Mouse (Mus musculus): ENCODE measurements at regions not wholly inside any gene's neighbourhood (a gene's known extent, or its start where the extent isn't known, plus 50 kb on each side); places are given as distances from the start of the nearest gene placed in this dataset.
"Not testable (repeated sequence)": the region's sequence is repeated elsewhere in the genome, so short reads cannot be mapped to it uniquely, and the experiment has no call there.

GRCm38 (mm10) chr15:52406156-52406885 is 1478.4 kb upstream of the Gm7489 start:
- DNase-seq (ENCODE audit: inconsistent ontology term) = no peak

- DNase-seq (ENCODE audit: inconsistent ontology term) = no peak
Measured at GRCm38 (mm10) chr15:52412869-52413771, 1471.6 kb upstream of the Gm7489 start.

GRCm38 (mm10) chr15:52425976-52426375 is 1458.7 kb upstream of the Gm7489 start:
- DNase-seq (ENCODE audit: inconsistent ontology term) = no peak

DNA sequence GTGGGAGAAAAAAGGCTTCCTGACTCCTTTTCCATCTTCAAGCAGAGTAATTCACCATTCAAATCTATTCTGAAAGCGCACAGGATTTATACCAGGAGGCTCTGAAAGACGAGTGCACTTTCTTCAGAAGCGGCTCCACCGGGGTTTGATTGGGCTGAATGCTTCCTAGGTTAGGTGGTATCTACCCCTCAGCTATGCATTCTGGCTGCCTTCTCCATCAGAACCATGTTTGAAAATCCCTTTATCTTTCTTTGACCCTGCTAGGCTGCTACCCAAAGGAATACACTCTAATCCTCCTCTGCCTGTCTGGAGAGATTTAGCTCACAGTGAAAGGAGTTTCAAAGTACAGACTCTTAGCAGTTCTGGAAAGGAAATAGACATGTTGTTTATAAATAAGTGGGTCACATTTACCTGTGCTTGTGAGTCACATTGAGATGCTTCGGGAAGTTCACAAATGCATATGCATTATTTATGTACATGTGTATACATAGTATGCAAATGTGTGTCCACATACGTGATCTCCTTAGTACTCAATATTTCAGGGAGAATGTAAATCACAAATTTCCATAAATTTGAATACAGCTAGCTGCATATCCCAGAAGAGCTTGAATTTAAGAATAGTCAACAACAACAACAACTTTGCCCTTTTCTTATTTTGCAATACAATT is 1454.1 kb upstream of the Gm7489 start:
- DNase-seq (ENCODE audit: inconsistent ontology term) = no peak

DNA sequence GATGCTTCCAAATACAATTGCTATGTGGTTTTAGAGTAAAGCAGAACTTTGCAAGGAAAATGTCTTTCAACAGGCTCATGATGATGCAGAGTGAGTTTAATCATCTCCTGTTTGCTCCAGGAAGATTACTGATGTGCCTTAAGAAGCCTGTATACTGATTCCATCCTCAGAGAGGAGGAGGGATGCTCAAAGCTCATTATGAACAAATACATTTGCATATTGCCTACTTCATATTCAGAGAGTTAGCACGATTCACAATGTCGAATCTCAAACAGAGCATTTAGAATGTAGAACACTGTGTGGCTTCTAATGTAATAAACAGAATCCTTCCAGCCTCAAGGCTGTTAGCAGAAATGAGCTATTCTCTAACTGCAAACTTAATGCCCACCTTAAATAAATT is 1451.1 kb upstream of the Gm7489 start:
- no peak for DNase-seq (ENCODE audit: inconsistent ontology term)

DNA sequence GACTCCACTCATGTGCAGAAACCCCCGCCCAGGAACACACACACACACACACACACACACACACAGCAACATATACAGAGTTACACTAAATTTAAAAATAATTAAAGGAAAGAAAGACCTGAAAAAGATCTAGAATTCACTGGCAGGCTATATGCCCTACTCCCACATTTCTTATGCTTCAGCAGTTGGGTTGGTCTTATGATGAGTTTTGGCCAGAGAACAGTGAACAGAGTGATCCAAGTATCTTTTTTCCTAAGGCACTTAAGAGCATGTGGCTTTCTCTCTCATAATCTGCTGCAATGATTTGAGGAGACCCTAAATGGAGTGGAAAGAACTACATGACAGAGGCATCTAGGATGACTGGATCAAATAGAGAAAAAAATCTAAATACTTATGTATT is 1446.3 kb upstream of the Gm7489 start:
- no peak for DNase-seq (ENCODE audit: inconsistent ontology term)

GRCm38 (mm10) chr15:52458782-52459181 is 1425.9 kb upstream of the Gm7489 start:
- DNase-seq (ENCODE audit: inconsistent ontology term) = peak; percentile 67

GRCm38 (mm10) chr15:52459315-52459714 is 1425.4 kb upstream of the Gm7489 start:
- DNase-seq (ENCODE audit: inconsistent ontology term) = no peak

GRCm38 (mm10) chr15:52464226-52465138 is 1420.2 kb upstream of the Gm7489 start:
- no peak for DNase-seq (ENCODE audit: inconsistent ontology term)

DNA sequence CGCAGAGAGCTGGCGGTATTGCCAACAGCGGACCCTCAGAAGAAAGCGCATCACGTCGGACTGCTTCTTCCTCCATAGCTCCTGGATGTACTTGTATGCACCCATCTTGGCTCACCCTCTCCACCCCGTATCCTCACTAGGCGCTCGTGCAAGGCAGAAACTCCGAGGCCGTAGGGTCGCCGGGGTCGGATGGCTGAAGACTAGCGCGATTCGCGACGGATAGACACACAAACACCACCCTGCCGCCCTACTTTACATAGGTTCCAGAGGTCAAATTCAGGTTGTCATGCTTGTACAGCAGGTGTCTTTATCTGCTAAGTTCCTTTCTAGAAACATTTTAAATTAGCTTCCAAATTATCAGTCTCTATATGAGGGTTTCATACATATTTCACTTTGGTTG is 1406.6 kb upstream of the Gm7489 start:
- not testable (repeated sequence) for DNase-seq (ENCODE audit: inconsistent ontology term)

- no peak for DNase-seq (ENCODE audit: inconsistent ontology term)
Measured at GRCm38 (mm10) chr15:52480834-52481233, 1403.9 kb upstream of the Gm7489 start.

DNA sequence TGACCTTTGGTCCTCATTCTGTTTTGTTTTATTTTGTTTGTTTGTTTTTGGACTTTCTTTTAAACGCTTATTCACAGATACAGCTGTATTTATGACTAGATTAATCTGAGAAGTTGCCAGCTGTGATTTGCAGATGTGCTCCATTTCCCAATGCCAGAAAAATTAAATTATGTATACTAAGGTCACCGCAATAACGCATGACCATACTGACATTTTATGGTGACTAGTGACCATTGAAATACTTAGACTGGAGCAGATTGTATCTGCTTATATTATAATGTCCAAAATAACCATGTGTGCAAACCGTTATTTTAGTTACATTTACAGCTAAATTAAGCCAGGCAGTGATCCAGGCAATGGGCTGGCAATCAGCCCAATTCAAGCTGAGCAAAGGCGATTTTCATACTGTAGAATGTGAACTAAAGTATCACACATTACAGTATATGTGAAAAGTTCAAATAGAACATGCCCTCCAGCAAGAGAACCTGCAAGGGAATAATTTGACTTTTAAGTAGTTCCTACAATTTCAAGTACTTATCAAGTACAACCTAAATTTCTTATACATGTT is 1401.0 kb upstream of the Gm7489 start:
- DNase-seq (ENCODE audit: inconsistent ontology term) = no peak

GRCm38 (mm10) chr15:52484276-52484675 is 1400.4 kb upstream of the Gm7489 start:
- DNase-seq (ENCODE audit: inconsistent ontology term) = no peak

- peak; percentile 27 for DNase-seq (ENCODE audit: inconsistent ontology term)
Measured at GRCm38 (mm10) chr15:52505278-52505831, 1379.4 kb upstream of the Gm7489 start.

- peak; percentile 29 for DNase-seq (ENCODE audit: inconsistent ontology term)
Measured at GRCm38 (mm10) chr15:52506930-52507329, 1377.8 kb upstream of the Gm7489 start.

DNA sequence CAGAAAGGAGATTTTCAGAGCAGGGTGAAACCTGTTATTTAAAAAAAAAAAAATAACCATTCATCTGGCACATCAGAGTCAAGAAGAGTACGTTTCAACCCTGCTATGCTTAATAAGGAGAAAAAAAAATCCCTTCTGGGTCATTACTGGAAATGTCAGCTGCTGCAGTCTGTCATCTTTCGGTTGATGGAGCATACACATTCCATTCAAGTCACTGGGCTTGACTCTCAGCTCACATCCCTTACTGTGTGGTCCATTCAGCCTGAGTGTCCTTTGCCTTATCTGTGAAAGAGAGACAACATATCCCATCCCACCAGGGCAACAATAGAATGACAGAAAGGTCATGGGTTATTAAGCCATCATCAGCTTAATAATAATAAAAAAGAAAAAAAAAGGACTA is 1376.1 kb upstream of the Gm7489 start:
- peak; percentile 43 for DNase-seq (ENCODE audit: inconsistent ontology term)

DNA sequence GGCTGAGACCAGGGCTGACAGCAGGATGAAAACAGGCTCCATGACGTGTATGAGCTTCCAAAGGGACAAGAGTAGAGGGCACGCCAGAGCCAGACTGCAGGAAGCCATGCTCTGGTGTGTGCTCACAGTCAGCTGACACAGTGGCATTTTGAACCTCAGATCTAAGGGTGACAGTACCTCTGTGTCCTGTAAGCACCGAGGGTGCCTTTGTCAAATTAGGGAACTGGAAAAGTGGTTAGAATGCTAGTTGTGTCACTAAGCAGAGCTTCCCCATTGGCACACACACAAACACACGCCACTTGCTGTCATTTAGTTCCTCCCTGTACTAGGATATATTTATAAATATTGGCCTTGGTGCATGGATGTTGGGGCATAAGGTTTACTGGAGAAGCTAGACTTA is 1374.6 kb upstream of the Gm7489 start:
- DNase-seq (ENCODE audit: inconsistent ontology term) = no peak

DNA sequence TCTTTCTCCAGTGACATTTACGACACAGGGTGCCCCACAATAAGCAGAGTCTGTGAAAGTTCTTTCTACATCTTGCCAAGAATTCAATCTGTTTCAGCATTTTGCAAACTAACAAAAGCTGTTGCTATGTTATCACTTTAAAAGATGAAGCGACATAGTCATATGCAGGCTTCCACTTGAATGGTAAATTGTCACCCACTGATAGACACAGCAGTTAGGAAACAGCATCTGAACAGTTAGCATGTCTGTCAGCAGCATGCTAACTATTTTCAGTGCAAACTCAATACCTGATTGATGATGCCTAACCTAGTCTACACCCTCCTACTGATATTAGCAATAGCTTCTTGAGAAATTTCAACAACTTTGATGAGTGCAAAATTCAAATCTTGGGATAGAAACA is 1348.1 kb upstream of the Gm7489 start:
- no peak for DNase-seq (ENCODE audit: inconsistent ontology term)

DNA sequence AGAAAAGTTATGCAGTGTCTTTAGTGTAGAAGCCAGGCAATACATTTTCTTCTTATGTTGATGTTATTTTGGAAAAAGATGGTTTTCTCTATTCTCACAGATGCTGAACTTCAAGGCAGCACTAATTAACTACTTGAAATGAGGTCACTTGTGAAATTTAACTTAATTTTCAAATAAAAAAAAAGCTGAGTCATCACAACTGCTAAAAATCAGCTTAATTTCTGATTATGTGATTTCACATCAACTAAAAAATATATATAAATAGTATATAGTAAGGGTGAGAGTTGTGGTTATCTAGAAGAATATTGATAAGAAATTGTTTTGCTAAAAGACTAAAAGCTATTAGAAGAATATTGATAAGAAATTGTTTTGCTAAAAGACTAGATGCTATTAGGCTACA is 1326.0 kb upstream of the Gm7489 start:
- DNase-seq (ENCODE audit: inconsistent ontology term) = no peak

DNA sequence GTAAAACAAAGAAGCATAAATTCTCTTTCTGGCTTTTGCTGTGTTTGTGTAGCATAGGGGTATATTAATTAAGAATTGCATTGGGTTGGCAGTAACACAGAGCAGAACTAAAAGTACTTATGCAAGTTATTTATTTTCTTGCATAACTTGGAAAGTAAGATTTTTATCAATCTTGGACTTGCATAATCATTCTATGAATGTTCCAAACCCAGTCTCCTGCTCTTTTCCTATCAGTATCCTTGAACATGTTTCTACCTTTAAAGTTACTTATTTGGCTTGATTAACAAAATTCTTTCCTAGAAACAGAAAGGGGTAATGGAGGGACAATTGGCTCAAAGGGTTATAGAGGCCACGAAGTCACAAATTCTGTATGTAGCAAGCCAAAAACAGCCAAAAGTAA is 1320.6 kb upstream of the Gm7489 start:
- DNase-seq (ENCODE audit: inconsistent ontology term) = no peak

GRCm38 (mm10) chr15:52565449-52565851 is 1319.3 kb upstream of the Gm7489 start:
- no peak for DNase-seq (ENCODE audit: inconsistent ontology term)
